Mouse (Mus musculus): ENCODE data around the gene Zfp687.
A peak's percentile ranks its signal among the peaks of the same experiment; 100 is the strongest.
"Not testable (repeated sequence)": the region's sequence is repeated elsewhere in the genome, so short reads cannot be mapped to it uniquely, and the experiment has no call there.

The Zfp687 gene

GRCm38 (mm10) chr3:95015337-95015872 is at the start of gene Zfp687:
Gene Zfp687 (minus strand): TSS chr3:95015448.
- peak; percentile 100 for DNase-seq (ENCODE audit: low spot score in 2 of 2)

GRCm38 (mm10) chr3:95063741-95064140 is 48.5 kb upstream of the Zfp687 start:
- no peak for DNase-seq (ENCODE audit: low spot score in 2 of 2)

- DNase-seq (ENCODE audit: low spot score in 2 of 2): peak; percentile 57 to 61
Measured at GRCm38 (mm10) chr3:95058078-95058477, 42.8 kb upstream of the Zfp687 start.

- no peak for DNase-seq (ENCODE audit: low spot score in 2 of 2)
Measured at GRCm38 (mm10) chr3:95056275-95056674, 41.0 kb upstream of the Zfp687 start.

GRCm38 (mm10) chr3:95054481-95055260 is 39.4 kb upstream of the Zfp687 start:
- peak in 1 of 2 experiments; percentile 29 for DNase-seq (ENCODE audit: low spot score in 2 of 2)

- peak in 1 of 2 experiments; percentile 23 for DNase-seq (ENCODE audit: low spot score in 2 of 2)
Measured at GRCm38 (mm10) chr3:95053701-95054100, 38.5 kb upstream of the Zfp687 start.

GRCm38 (mm10) chr3:95052959-95053358 is 37.7 kb upstream of the Zfp687 start:
- DNase-seq (ENCODE audit: low spot score in 2 of 2): peak in 1 of 2 experiments; percentile 67

GRCm38 (mm10) chr3:95047914-95048313 is 32.7 kb upstream of the Zfp687 start:
- DNase-seq (ENCODE audit: low spot score in 2 of 2): no peak

- no peak for DNase-seq (ENCODE audit: low spot score in 2 of 2)
Measured at GRCm38 (mm10) chr3:95046462-95047057, 31.3 kb upstream of the Zfp687 start.

GRCm38 (mm10) chr3:95043251-95043650 is 28.0 kb upstream of the Zfp687 start:
- no peak for DNase-seq (ENCODE audit: low spot score in 2 of 2)

GRCm38 (mm10) chr3:95042838-95043229 is 27.6 kb upstream of the Zfp687 start:
- DNase-seq (ENCODE audit: low spot score in 2 of 2): no peak

GRCm38 (mm10) chr3:95042166-95042837 is 27.1 kb upstream of the Zfp687 start, which contains the start of gene Psmd4:
Gene Psmd4 (minus strand): TSS chr3:95042614.
- peak; percentile 97 to 99 for DNase-seq (ENCODE audit: low spot score in 2 of 2)

- DNase-seq (ENCODE audit: low spot score in 2 of 2): no peak
Measured at GRCm38 (mm10) chr3:95041625-95042024, 26.4 kb upstream of the Zfp687 start.

- DNase-seq (ENCODE audit: low spot score in 2 of 2): no peak
Measured at GRCm38 (mm10) chr3:95029953-95030352, 14.7 kb upstream of the Zfp687 start.

- DNase-seq (ENCODE audit: low spot score in 2 of 2): not testable (repeated sequence)
Measured at GRCm38 (mm10) chr3:95029291-95029827, 14.1 kb upstream of the Zfp687 start.

- DNase-seq (ENCODE audit: low spot score in 2 of 2): no peak
Measured at GRCm38 (mm10) chr3:95028603-95029002, 13.4 kb upstream of the Zfp687 start.

GRCm38 (mm10) chr3:95027701-95028100 is 12.5 kb upstream of the Zfp687 start:
- peak; percentile 44 to 78 for DNase-seq (ENCODE audit: low spot score in 2 of 2)

- DNase-seq (ENCODE audit: low spot score in 2 of 2): no peak
Measured at GRCm38 (mm10) chr3:95027057-95027645, 11.9 kb upstream of the Zfp687 start.

GRCm38 (mm10) chr3:95025202-95025601 is 10.0 kb upstream of the Zfp687 start:
- no peak for DNase-seq (ENCODE audit: low spot score in 2 of 2)

GRCm38 (mm10) chr3:95024551-95024950 is 9.3 kb upstream of the Zfp687 start:
- DNase-seq (ENCODE audit: low spot score in 2 of 2): peak in 1 of 2 experiments; percentile 55

- not testable (repeated sequence) for DNase-seq (ENCODE audit: low spot score in 2 of 2)
Measured at GRCm38 (mm10) chr3:95020956-95021355, 5.7 kb upstream of the Zfp687 start.

- no peak for DNase-seq (ENCODE audit: low spot score in 2 of 2)
Measured at GRCm38 (mm10) chr3:95018741-95019140, 3.5 kb upstream of the Zfp687 start.

All from frontal cortex, postnatal 36 days (tissue).